Mouse (Mus musculus): ENCODE measurements around the gene Tcp10c. TPM values are rescaled to one million over a fixed set of nuclear protein-coding genes. Genes with fewer than 3 reads are reported as not detected.
"Not testable (repeated sequence)": the region's sequence is repeated elsewhere in the genome, so short reads cannot be mapped to it uniquely, and the experiment has no call there.

Gene Tcp10c
- polyA plus RNA-seq, 1 experiment from 2014 or later, result not detected

DNA sequence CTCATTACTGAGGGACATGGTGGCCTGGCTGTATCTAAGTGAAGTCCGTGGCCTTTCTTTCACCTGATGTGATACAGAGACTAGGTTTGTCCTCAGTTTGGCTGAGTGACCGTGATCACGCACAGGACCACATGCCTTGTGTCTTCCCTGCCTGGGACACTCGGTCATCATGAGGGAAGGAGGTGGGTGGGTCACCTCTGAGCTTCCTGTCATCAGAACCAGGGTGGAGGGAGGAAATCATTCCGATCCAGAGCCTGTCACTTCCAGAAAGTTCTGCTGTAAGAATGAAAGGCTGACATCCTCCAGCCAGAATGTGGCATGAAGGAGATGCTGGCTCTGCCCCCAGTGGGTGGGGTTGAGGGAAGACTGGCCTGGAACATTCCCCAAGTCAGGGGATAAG, 45.6 kb downstream of the Tcp10c start:
- H3K4me1 ChIP-seq; H3K4me2 ChIP-seq (replicated peaks); H3K27me3 ChIP-seq; H3K27ac ChIP-seq (replicated peaks); ATAC-seq (ENCODE audit: insufficient number of reproducible peaks, low FRiP score, low TSS enrichment, low read depth); H3K4me3 ChIP-seq (replicated peaks); H3K36me3 ChIP-seq; H3K9ac ChIP-seq; H3K9me3 ChIP-seq (replicated peaks): not testable (repeated sequence)
- WGBS, result 85% methylated on average over 4 of the region's 5 CpGs

DNA sequence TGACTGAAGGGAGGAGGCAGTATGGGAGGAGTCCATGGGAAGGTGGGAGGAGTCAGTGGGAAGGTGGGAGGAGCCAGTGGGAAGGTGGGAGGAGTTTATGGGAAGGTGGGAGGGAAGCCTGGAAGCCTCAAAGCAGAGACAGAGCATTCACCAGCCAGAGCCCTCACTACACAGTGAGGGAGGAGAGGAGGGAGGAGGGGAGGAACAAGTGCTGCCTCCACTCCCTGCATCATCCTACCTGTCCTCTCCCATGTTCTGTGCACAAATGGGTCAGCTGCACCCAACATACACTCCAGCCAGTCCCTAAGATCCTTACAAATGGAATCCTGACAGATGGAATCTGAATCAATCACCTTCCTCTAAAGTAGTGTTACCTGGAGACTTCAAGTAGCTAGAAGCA, 47.7 kb downstream of the Tcp10c start:
- H3K4me3 ChIP-seq (replicated peaks); H3K27me3 ChIP-seq; H3K9me3 ChIP-seq (replicated peaks); H3K4me1 ChIP-seq; H3K4me2 ChIP-seq (replicated peaks); ATAC-seq (ENCODE audit: insufficient number of reproducible peaks, low FRiP score, low TSS enrichment, low read depth); H3K36me3 ChIP-seq; H3K27ac ChIP-seq (replicated peaks); H3K9ac ChIP-seq: not testable (repeated sequence)

DNA sequence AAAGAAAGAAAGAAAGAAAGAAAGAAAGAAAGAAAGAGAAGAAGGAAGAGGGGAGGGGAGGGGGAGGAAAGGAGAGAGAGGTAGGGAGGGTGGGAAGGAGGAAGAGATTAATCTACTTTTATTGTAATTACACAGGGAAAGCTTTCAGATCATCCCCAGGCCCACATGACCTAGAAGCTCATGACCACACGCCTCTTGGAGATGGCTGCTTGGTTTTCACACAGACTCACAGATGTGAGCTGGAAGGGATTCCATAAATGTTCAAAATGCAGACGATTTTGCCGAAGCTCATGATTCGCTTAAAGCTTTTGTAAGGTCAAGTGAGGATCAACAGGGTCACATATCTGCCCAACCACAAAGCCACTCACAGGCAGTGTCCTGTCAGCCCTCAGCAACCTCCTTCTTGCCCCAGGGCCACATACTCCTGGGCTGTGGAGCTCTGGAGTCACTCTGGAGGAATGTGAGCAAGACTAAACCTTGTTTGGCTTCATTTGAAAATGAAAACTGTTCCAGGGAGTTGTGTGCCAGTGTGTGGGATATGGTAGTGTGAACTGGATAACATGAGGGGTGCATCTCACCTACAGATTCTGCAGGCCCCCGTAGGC, 49.3 kb downstream of the Tcp10c start:
- H3K27me3 ChIP-seq; H3K4me1 ChIP-seq; H3K4me2 ChIP-seq (replicated peaks); H3K9me3 ChIP-seq (replicated peaks); H3K27ac ChIP-seq (replicated peaks); ATAC-seq (ENCODE audit: insufficient number of reproducible peaks, low FRiP score, low TSS enrichment, low read depth); H3K9ac ChIP-seq; H3K36me3 ChIP-seq; H3K4me3 ChIP-seq (replicated peaks): not testable (repeated sequence)
- 78% methylated on average over 5 of the region's 5 CpGs for WGBS

DNA sequence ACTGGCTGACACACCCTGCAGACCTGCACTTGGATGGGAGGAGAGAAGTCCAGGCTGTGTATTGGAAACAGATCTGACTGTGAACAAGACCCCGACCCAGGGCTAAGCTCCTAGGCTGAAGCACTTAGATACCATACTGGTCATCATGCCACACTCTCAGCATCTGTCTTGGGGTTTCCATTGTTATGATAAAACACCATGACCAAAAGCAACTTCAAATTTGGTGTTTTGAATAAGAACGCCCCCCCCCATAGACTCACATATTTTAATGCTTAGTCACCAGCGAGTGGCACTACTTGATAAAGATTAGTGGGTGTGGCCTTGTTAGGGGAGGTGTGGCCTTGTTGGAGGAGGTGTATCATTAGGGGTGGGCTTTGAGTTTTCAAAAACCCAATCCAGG, 51.7 kb downstream of the Tcp10c start:
- H3K27ac ChIP-seq (replicated peaks); H3K4me2 ChIP-seq (replicated peaks); H3K4me3 ChIP-seq (replicated peaks); H3K9ac ChIP-seq; ATAC-seq (ENCODE audit: insufficient number of reproducible peaks, low FRiP score, low TSS enrichment, low read depth); H3K4me1 ChIP-seq; H3K36me3 ChIP-seq; H3K27me3 ChIP-seq; H3K9me3 ChIP-seq (replicated peaks): not testable (repeated sequence)
- 76% methylated on average over 3 of the region's 3 CpGs for WGBS

DNA sequence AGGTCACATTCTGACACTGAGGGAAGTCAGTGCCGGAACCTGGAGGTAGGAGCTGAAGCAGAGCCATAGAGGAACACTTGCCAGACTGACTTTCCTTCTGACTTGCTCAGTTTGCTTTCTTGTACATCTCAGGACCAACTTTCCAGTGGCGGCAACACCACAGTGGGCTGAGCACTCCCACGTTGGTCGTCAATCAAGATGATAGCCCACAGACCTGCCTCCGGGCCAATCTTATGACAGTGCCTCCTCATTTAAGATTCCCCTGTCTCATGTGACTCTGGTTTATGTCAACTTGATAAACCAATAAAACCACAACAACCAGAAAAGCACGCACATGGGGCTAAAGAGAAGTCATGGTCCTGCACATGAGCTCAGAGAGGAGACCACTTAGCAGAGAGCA, 52.3 kb downstream of the Tcp10c start:
- H3K27ac ChIP-seq (replicated peaks); ATAC-seq (ENCODE audit: insufficient number of reproducible peaks, low FRiP score, low TSS enrichment, low read depth); H3K9ac ChIP-seq; H3K4me3 ChIP-seq (replicated peaks); H3K4me2 ChIP-seq (replicated peaks); H3K4me1 ChIP-seq; H3K27me3 ChIP-seq; H3K36me3 ChIP-seq; H3K9me3 ChIP-seq (replicated peaks): not testable (repeated sequence)
- 86% methylated on average over 6 of the region's 6 CpGs for WGBS

DNA sequence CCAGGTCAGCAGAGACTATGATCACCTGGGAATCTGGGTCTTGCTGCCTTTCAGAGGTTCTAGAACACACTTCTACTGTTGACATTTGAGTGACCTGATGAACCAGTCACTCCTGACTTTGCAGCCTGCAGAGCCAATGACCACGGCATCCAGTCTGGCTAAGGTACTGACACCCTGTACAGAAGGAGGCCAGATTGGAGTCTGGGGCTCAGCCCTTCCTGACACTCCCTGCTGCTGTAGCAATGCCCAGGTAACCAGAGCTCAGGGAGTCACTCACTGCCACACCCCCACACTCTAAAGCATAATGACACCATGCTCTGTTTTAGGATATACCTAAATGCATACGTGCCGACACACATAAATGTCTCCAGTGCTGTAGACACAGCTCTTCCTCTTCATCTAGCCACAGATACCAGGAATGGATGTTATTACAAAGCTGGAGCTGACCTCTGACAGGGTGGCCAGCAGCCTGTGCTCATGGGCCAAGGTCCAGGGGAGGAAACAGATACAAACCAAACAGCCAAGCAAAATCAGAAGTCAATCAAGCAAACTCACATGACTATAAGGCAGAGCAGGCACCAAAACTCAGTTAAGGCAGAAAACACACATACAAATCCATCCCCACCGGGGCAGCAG, 53.4 kb downstream of the Tcp10c start:
- 90% methylated on average over 3 of the region's 4 CpGs for WGBS
- H3K9me3 ChIP-seq (replicated peaks); H3K4me2 ChIP-seq (replicated peaks); H3K4me3 ChIP-seq (replicated peaks); H3K4me1 ChIP-seq; H3K27me3 ChIP-seq; H3K27ac ChIP-seq (replicated peaks); H3K36me3 ChIP-seq; H3K9ac ChIP-seq: not testable (repeated sequence)
- ATAC-seq (ENCODE audit: insufficient number of reproducible peaks, low FRiP score, low TSS enrichment, low read depth), result peak; percentile 64; the same call in 1 of the 2 replicates

DNA sequence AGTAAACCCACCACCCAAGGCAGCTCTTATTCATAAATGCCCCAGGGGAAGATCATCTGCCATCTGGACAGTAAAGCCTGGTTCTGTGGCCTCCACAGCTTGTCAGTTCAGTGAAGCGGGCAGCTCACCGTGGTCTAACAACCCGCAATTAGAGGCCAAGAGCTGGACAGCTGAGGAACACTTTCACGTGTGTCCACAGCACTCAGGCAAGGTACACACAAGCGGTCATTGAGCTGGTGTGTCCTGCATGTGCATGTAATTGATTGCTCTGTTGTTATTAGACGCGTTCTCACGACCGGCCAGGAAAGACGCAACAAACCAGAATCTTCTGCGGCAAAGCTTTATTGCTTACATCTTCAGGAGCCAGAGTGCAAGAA, 53.9 kb downstream of the Tcp10c start:
- 93% methylated on average over 11 of the region's 11 CpGs for WGBS
- not testable (repeated sequence) for H3K27ac ChIP-seq (replicated peaks)

DNA sequence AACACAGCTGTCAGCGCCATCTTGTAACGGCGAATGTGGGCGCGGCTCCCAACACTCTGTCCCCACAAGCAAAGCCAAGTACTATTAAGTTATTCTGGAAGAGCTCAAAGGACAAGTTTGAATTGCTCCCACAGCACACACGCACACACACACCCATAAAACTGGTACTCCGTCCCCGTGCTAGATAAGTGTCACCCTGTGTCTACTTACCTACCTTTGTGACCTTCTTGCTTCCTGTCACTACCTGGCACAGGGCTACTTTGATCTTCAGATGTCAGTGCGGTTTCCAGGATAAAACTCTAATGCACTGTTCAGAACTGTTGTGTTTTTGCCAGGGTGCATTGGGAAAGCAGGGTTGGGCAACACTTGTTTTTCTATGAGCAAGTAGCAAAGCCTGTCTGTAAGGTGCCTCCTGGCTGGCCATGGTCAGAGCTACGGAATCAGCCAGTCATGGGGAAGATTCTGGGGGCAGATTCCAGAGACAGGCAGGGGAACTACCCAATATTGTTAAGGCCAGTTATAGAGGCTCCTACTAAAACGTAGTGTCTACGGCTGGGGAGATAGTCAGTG, 66.7 kb downstream of the Tcp10c start:
- not testable (repeated sequence) for H3K4me3 ChIP-seq (replicated peaks); H3K27ac ChIP-seq (replicated peaks); H3K4me1 ChIP-seq; H3K9me3 ChIP-seq (replicated peaks); H3K9ac ChIP-seq; H3K27me3 ChIP-seq; H3K36me3 ChIP-seq; H3K4me2 ChIP-seq (replicated peaks)
- ATAC-seq (ENCODE audit: insufficient number of reproducible peaks, low FRiP score, low TSS enrichment, low read depth), result 0 out of 2 replicates have a peak, but pooled peaks have one; percentile 31
- 88% methylated on average over 11 of the region's 12 CpGs for WGBS

More for the DNA sequence above, 53.9 kb downstream of the Tcp10c start:
- not testable (repeated sequence) for H3K9me3 ChIP-seq (replicated peaks); H3K4me3 ChIP-seq (replicated peaks); H3K27me3 ChIP-seq; H3K9ac ChIP-seq; H3K4me1 ChIP-seq; H3K36me3 ChIP-seq; ATAC-seq (ENCODE audit: insufficient number of reproducible peaks, low FRiP score, low TSS enrichment, low read depth); H3K4me2 ChIP-seq (replicated peaks)

DNA sequence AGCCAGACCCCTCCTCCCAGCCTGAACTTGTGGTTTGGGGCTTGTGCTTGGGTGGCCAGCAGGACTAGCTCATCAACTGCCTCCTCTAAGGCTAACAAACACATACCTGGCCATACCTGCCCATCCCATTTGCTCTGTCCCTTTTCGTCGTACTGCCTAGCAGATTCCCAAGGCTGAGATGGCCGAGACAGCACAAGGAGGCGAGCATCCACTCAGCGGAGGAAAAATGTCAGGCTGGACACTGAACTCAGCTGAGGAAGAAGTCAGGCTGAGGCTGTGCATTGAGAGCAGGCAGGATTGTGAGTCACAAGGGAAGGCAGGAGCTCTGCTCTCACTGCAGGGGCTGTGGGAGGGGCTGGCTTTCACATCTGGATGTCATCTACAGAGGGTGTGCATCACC, 68.3 kb downstream of the Tcp10c start:
- H3K36me3 ChIP-seq; H3K9me3 ChIP-seq (replicated peaks); ATAC-seq (ENCODE audit: insufficient number of reproducible peaks, low FRiP score, low TSS enrichment, low read depth); H3K4me2 ChIP-seq (replicated peaks); H3K4me3 ChIP-seq (replicated peaks); H3K27ac ChIP-seq (replicated peaks); H3K9ac ChIP-seq; H3K27me3 ChIP-seq; H3K4me1 ChIP-seq: not testable (repeated sequence)
- WGBS, result 89% methylated on average over 5 of the region's 5 CpGs

DNA sequence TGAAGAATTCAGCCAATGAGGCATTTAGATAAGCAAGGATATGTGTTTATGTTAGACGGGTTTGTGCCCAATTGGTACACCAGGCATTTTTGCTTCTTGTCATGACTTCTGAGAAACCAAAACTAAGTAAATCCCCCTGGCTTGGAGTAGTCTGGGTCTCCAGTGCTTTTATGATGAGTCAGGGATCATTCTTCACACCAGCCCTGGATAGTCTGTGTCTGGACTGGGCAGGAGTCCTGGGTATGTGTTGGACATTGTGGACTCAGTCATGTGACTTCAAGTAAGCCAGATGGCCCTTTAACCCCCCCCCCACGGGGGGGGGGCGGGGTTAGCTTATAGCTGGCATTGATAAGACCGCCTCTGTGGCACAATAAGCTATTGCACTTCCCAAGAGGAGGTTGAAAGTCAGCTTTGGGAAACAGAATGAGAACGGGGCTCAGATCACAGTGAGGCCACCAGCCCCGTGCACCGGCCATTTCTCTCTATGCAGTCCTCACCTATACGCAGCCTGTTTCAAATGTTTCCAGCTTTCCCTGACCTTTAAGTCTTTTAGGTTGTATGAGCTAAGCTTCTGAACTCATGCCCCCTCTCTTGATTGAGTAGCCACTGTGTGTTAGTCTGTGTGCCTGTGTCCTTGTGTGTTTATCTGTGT, 69.1 kb downstream of the Tcp10c start:
- H3K27me3 ChIP-seq; ATAC-seq (ENCODE audit: insufficient number of reproducible peaks, low FRiP score, low TSS enrichment, low read depth): not testable (repeated sequence)
- WGBS, result 67% methylated on average over 8 of the region's 8 CpGs

DNA sequence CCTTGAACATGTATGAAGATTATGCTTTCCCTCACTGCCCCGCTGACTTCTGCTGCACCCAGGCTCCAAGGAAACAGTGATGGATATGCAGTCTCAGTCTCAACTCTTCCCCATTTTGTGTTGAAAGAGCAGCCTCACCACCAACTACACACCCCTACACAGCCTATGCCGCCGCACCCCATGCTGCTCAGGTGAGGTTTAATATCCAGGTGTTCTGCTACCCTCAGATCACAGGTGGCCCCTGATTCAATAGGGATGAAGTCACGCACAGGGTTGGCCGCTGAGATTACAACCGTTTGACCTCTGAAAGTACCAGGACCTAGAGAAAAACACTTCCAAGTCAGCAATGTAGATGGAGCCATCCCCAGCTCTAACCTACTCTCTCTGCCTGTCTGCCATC, 69.9 kb downstream of the Tcp10c start:
- H3K9ac ChIP-seq; H3K9me3 ChIP-seq (replicated peaks); H3K27me3 ChIP-seq; H3K4me2 ChIP-seq (replicated peaks); H3K36me3 ChIP-seq; H3K27ac ChIP-seq (replicated peaks); H3K4me1 ChIP-seq; H3K4me3 ChIP-seq (replicated peaks): not testable (repeated sequence)
- ATAC-seq (ENCODE audit: insufficient number of reproducible peaks, low FRiP score, low TSS enrichment, low read depth), result peak; percentile 52; the same call in 1 of the 2 replicates
- 87% methylated on average over 6 of the region's 6 CpGs for WGBS

More for the DNA sequence above, 69.1 kb downstream of the Tcp10c start:
- H3K36me3 ChIP-seq; H3K4me3 ChIP-seq (replicated peaks); H3K4me1 ChIP-seq; H3K4me2 ChIP-seq (replicated peaks); H3K9me3 ChIP-seq (replicated peaks); H3K27ac ChIP-seq (replicated peaks); H3K9ac ChIP-seq: not testable (repeated sequence)

Measured in embryonic facial prominence, embryonic 15.5 days (tissue).